Mouse (Mus musculus): ENCODE measurements around the gene Tshb. TPM values are rescaled to one million over a fixed set of nuclear protein-coding genes. Genes with fewer than 3 reads are reported as not detected.
A peak's percentile ranks its signal among the peaks of the same experiment; 100 is the strongest.

The Tshb gene
- total RNA-seq (2021) = not detected in 2 replicates
- long read RNA-seq, experiment 1 = 0 reads
- long read RNA-seq, experiment 2 = 0 reads

GRCm38 (mm10) chr3:102782618-102783017 lies at the start of gene Tshb:
Tshb (minus strand) TSS chr3:102782718.
- DNase-seq = no peak

GRCm38 (mm10) chr3:102803937-102804336 lies 21.4 kb upstream of the Tshb start:
- DNase-seq = peak; percentile 84

- no peak for DNase-seq
Observed at GRCm38 (mm10) chr3:102787369-102787768, 4.9 kb upstream of the Tshb start.

- DNase-seq = no peak
Observed at GRCm38 (mm10) chr3:102773018-102773417, 9.5 kb downstream of the Tshb start.

- DNase-seq = no peak
Observed at GRCm38 (mm10) chr3:102764850-102765249, 17.7 kb downstream of the Tshb start.

- no peak for DNase-seq
Observed at GRCm38 (mm10) chr3:102763713-102764400, 18.7 kb downstream of the Tshb start.

GRCm38 (mm10) chr3:102762388-102762787 lies 20.1 kb downstream of the Tshb start:
- DNase-seq = no peak

GRCm38 (mm10) chr3:102760236-102760635 lies 22.3 kb downstream of the Tshb start:
- no peak for DNase-seq

- DNase-seq = no peak
Observed at GRCm38 (mm10) chr3:102757019-102757418, 25.5 kb downstream of the Tshb start.

- peak; percentile 18 for DNase-seq
Observed at GRCm38 (mm10) chr3:102755801-102756200, 26.7 kb downstream of the Tshb start.

GRCm38 (mm10) chr3:102752457-102752856 lies 30.1 kb downstream of the Tshb start:
- DNase-seq = no peak

GRCm38 (mm10) chr3:102752053-102752452 lies 30.5 kb downstream of the Tshb start:
- no peak for DNase-seq

GRCm38 (mm10) chr3:102751536-102751935 lies 31.0 kb downstream of the Tshb start:
- DNase-seq = no peak

- DNase-seq = no peak
Observed at GRCm38 (mm10) chr3:102751136-102751535, 31.4 kb downstream of the Tshb start.

- DNase-seq = no peak
Observed at GRCm38 (mm10) chr3:102748686-102749085, 33.8 kb downstream of the Tshb start.

- DNase-seq = no peak
Observed at GRCm38 (mm10) chr3:102748038-102748437, 34.5 kb downstream of the Tshb start.

GRCm38 (mm10) chr3:102746174-102746573 lies 36.3 kb downstream of the Tshb start:
- no peak for DNase-seq

- DNase-seq = no peak
Observed at GRCm38 (mm10) chr3:102744657-102745056, 37.9 kb downstream of the Tshb start.

- DNase-seq = no peak
Observed at GRCm38 (mm10) chr3:102743781-102744471, 38.6 kb downstream of the Tshb start.

- no peak for DNase-seq
Observed at GRCm38 (mm10) chr3:102743202-102743601, 39.3 kb downstream of the Tshb start.

GRCm38 (mm10) chr3:102742725-102743124 lies 39.8 kb downstream of the Tshb start:
- no peak for DNase-seq

- no peak for DNase-seq
Observed at GRCm38 (mm10) chr3:102738926-102739325, 43.6 kb downstream of the Tshb start.

GRCm38 (mm10) chr3:102738161-102738901 lies 44.2 kb downstream of the Tshb start:
- DNase-seq = no peak
